Mouse (Mus musculus) forebrain, postnatal 0 days (tissue): ENCODE measurements at regions not wholly inside any gene's neighbourhood (a gene's known extent, or its start where the extent isn't known, plus 50 kb on each side); places are given as distances from the start of the nearest gene placed in this dataset.

ENCODE experiments used
- ATAC-seq: fragments of 200-750 bp; cut with Nextera tagmentation; 2 replicates; pipeline ENCODE4 v1.8.0; 2017; ENCODE audit warnings: mild to moderate bottlenecking, moderate library complexity
- DNase-seq: peaks from one replicate; pipeline ENCODE4 v3.0.0-alpha.2; 2015
- H3K27ac ChIP-seq: fragments of 300-500 bp; sonication (generic); 2 replicates; pipeline ENCODE4 v1.5.1; 2014; ENCODE audit warnings: low read depth, mild to moderate bottlenecking, antibody characterized with exemption, low read length, moderate library complexity, mixed read lengths
- H3K27me3 ChIP-seq: fragments of 300-500 bp; sonication (generic); 2 replicates; pipeline ENCODE4 v1.6.1; 2014; ENCODE audit warnings: mild to moderate bottlenecking, low read length, mixed read lengths; ENCODE audit not compliant: insufficient read depth
- H3K36me3 ChIP-seq: fragments of 300-500 bp; sonication (generic); 2 replicates; pipeline ENCODE4 v1.6.1; 2014; ENCODE audit warnings: mild to moderate bottlenecking, moderate library complexity; ENCODE audit not compliant: insufficient read depth
- H3K4me1 ChIP-seq: fragments of 300-500 bp; sonication (generic); 2 replicates; pipeline ENCODE4 v1.6.1; 2014; ENCODE audit warnings: antibody characterized with exemption; ENCODE audit not compliant: insufficient read depth
- H3K4me2 ChIP-seq: fragments of 300-500 bp; sonication (generic); 2 replicates; pipeline ENCODE4 v1.6.1; 2014; ENCODE audit warnings: low read depth, mild to moderate bottlenecking, moderate library complexity
- H3K4me3 ChIP-seq: fragments of 300-500 bp; sonication (generic); 2 replicates; pipeline ENCODE4 v1.5.1; 2014; ENCODE audit warnings: low read depth, low read length, mixed read lengths
- H3K9ac ChIP-seq: fragments of 300-500 bp; sonication (generic); 2 replicates; pipeline ENCODE4 v1.6.1; 2014; ENCODE audit warnings: mild to moderate bottlenecking
- H3K9me3 ChIP-seq: fragments of 300-500 bp; sonication (generic); 2 replicates; pipeline ENCODE4 v1.6.1; 2016; ENCODE audit warnings: low read length
- CTCF ChIP-seq: sonication (generic); IDR thresholded peaks from 2 replicates; pipeline ENCODE4 v1.5.1; 2016; ENCODE audit warnings: antibody characterized with exemption, control low read depth, low read depth
- WGBS: fragments of 180-500 bp; shearing (Covaris S2); extraction: QIAGEN DNeasy Blood & Tissue Kit; methylation state at CpG from one replicate; pipeline ENCODE4 v1.1.7; 2014; 5-methylcytosine and 5-hydroxymethylcytosine counted together

- no peaks in the 10 kb centered on the region for H3K27me3 ChIP-seq
- no peak for TF ChIP-seq CTCF
- peak; percentile 79 for ATAC-seq
- no peaks in the 10 kb centered on the region for H3K4me1 ChIP-seq
- H3K9me3 ChIP-seq, result no peaks in the 10 kb centered on the region
- H3K27ac ChIP-seq, result peak overlapping the region; percentile 21
- 56% methylated on average over 12 of the region's 12 CpGs for WGBS
- no peak overlapping the region for H3K4me2 ChIP-seq
- H3K36me3 ChIP-seq, result no peaks in the 10 kb centered on the region
- no peak overlapping the region for H3K9ac ChIP-seq
- peak; percentile 17 for DNase-seq
- H3K4me3 ChIP-seq, result no peak overlapping the region
Measured at GRCm38 (mm10) chr6:18652006-18652601, 137.5 kb upstream of the Cttnbp2 start.

- H3K27me3 ChIP-seq, result no peaks in the 10 kb centered on the region
- TF ChIP-seq CTCF, result no peak
- H3K9ac ChIP-seq, result no peak overlapping the region
- H3K27ac ChIP-seq, result no peak overlapping the region
- H3K4me3 ChIP-seq, result no peak overlapping the region
- H3K36me3 ChIP-seq, result no peaks in the 10 kb centered on the region
- 35% methylated on average over 6 of the region's 6 CpGs for WGBS
- H3K4me1 ChIP-seq, result no peaks in the 10 kb centered on the region
- ATAC-seq (peak; percentile 60), DNase-seq (peak; percentile 26)
- no peaks in the 10 kb centered on the region for H3K9me3 ChIP-seq
- no peak overlapping the region for H3K4me2 ChIP-seq
Measured at GRCm38 (mm10) chr6:18654275-18654674, 139.6 kb upstream of the Cttnbp2 start.

GRCm38 (mm10) chr6:18656202-18656601 is 141.6 kb upstream of the Cttnbp2 start:
- Histone ChIP-seq H3K36me3 (no peaks in the 10 kb centered on the region), H3K27ac (no peak overlapping the region), H3K4me2 (no peak overlapping the region), H3K27me3 (no peaks in the 10 kb centered on the region), H3K4me3 (no peak overlapping the region), H3K9ac (no peak overlapping the region), H3K4me1 (no peaks in the 10 kb centered on the region), H3K9me3 (no peaks in the 10 kb centered on the region)
- WGBS, result 62% methylated on average over 4 of the region's 4 CpGs
- ATAC-seq, result no peak
- no peak for DNase-seq
- no peak for TF ChIP-seq CTCF

- H3K4me3 ChIP-seq, result no peak overlapping the region
- ATAC-seq (no peak), DNase-seq (no peak)
- H3K4me1 ChIP-seq, result no peaks in the 10 kb centered on the region
- H3K27me3 ChIP-seq, result no peaks in the 10 kb centered on the region
- H3K9me3 ChIP-seq, result no peaks in the 10 kb centered on the region
- no peak for TF ChIP-seq CTCF
- H3K4me2 ChIP-seq, result no peak overlapping the region
- no peaks in the 10 kb centered on the region for H3K36me3 ChIP-seq
- no peak overlapping the region for H3K27ac ChIP-seq
- H3K9ac ChIP-seq, result no peak overlapping the region
- 60% methylated on average over 7 of the region's 7 CpGs for WGBS
Measured at GRCm38 (mm10) chr6:18656772-18657401, 142.2 kb upstream of the Cttnbp2 start.

- Histone ChIP-seq H3K27ac (no peak overlapping the region), H3K4me2 (no peak overlapping the region), H3K36me3 (no peaks in the 10 kb centered on the region), H3K27me3 (no peaks in the 10 kb centered on the region), H3K9me3 (no peaks in the 10 kb centered on the region), H3K4me1 (no peaks in the 10 kb centered on the region), H3K4me3 (no peak overlapping the region), H3K9ac (no peak overlapping the region)
- ATAC-seq (peak; percentile 78), DNase-seq (no peak)
- TF ChIP-seq CTCF, result no peak
- 67% methylated on average over 4 of the region's 4 CpGs for WGBS
Measured at GRCm38 (mm10) chr6:18664687-18665086, 150.0 kb upstream of the Cttnbp2 start.

- ATAC-seq, result no peak
- Histone ChIP-seq H3K4me2 (no peak overlapping the region), H3K4me1 (no peaks in the 10 kb centered on the region), H3K9me3 (no peaks in the 10 kb centered on the region), H3K27ac (no peak overlapping the region), H3K9ac (no peak overlapping the region), H3K36me3 (no peaks in the 10 kb centered on the region), H3K4me3 (no peak overlapping the region), H3K27me3 (no peaks in the 10 kb centered on the region)
- no peak for DNase-seq
- TF ChIP-seq CTCF, result no peak
- 69% methylated on average over 4 of the region's 4 CpGs for WGBS
Measured at GRCm38 (mm10) chr6:18665992-18666391, 151.3 kb upstream of the Cttnbp2 start.

GRCm38 (mm10) chr6:18666543-18666942 is 151.9 kb upstream of the Cttnbp2 start:
- ATAC-seq, result no peak
- H3K4me3 ChIP-seq, result no peak overlapping the region
- no peaks in the 10 kb centered on the region for H3K36me3 ChIP-seq
- no peak overlapping the region for H3K27ac ChIP-seq
- TF ChIP-seq CTCF, result no peak
- WGBS, result 78% methylated on average over 4 of the region's 4 CpGs
- H3K9ac ChIP-seq, result no peak overlapping the region
- H3K9me3 ChIP-seq, result no peaks in the 10 kb centered on the region
- H3K4me2 ChIP-seq, result no peak overlapping the region
- no peaks in the 10 kb centered on the region for H3K27me3 ChIP-seq
- no peak for DNase-seq
- H3K4me1 ChIP-seq, result no peaks in the 10 kb centered on the region
